Mouse (Mus musculus): ENCODE data around the gene Cep112.

DNA sequence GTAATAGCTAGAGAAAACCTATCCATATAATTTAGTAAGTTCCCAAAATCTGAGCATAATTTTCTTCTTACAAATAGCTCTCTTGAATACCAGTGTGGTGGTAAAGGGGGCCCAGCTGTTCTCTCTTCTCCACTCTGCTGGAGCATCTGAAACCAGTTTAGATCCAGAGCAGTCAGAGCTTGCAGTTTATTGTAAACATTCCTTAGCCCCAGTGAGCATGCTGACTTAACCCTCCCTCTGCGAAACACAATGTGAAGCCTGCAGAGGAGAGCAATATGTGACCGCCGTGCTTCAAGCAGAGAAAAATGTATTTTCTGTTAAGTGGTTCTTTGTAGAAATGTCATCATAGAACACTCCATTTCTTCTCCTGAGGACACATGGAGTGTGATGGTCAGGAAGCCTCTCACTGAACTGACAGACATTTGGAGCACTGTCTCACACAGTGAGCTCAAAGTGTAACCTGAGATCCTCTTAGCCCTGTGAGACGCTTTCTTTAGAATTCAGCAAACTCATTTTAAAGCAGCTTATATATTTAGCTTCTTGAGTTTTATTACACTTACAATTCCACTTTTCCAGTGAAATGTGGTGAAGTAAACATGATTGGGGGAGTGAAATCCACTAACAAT lies 128.1 kb downstream of the Cep112 start:
- TF ChIP-seq CTCF (IDR thresholded peaks at IDR 0.05; ENCODE audit: extremely low read depth, insufficient read depth, low read length) (no peak), POLR2A (IDR thresholded peaks at IDR 0.05; ENCODE audit: extremely low read depth, insufficient read depth, low read length) (no peak)
